Mouse (Mus musculus) midbrain, embryonic 15.5 days (tissue): ENCODE measurements around the gene Dcaf6. TPM values are rescaled to one million over a fixed set of nuclear protein-coding genes. Genes with fewer than 3 reads are reported as not detected.

Experiments used
- ATAC-seq: fragments of 200-750 bp; cut with Nextera tagmentation; replicated peaks from 2 replicates; pipeline ENCODE4 v1.8.0; 2017; ENCODE audit warnings: moderate TSS enrichment
- H3K27ac ChIP-seq: fragments of 300-500 bp; sonication (generic); 2 replicates; pipeline ENCODE4 v1.5.1; 2015; ENCODE audit warnings: mild to moderate bottlenecking, inconsistent platforms
- H3K27me3 ChIP-seq: fragments of 300-500 bp; sonication (generic); replicated peaks from 2 replicates; pipeline ENCODE4 v1.6.1; 2015; ENCODE audit warnings: inconsistent platforms
- H3K36me3 ChIP-seq: fragments of 300-500 bp; sonication (generic); replicated peaks from 2 replicates; pipeline ENCODE4 v1.6.1; 2015; ENCODE audit warnings: inconsistent platforms
- H3K4me1 ChIP-seq: fragments of 300-500 bp; sonication (generic); 2 replicates; pipeline ENCODE4 v1.6.1; 2015; ENCODE audit warnings: inconsistent platforms
- H3K4me2 ChIP-seq: fragments of 300-500 bp; sonication (generic); 2 replicates; pipeline ENCODE4 v1.6.1; 2015; ENCODE audit warnings: inconsistent platforms, mild to moderate bottlenecking, moderate library complexity
- H3K4me3 ChIP-seq: fragments of 300-500 bp; sonication (generic); 2 replicates; pipeline ENCODE4 v1.5.1; 2015; ENCODE audit warnings: mild to moderate bottlenecking, inconsistent platforms
- H3K9ac ChIP-seq: fragments of 300-500 bp; sonication (generic); 2 replicates; pipeline ENCODE4 v1.6.1; 2015; ENCODE audit warnings: mild to moderate bottlenecking, inconsistent platforms
- H3K9me3 ChIP-seq: fragments of 300-500 bp; sonication (generic); 2 replicates; pipeline ENCODE4 v1.6.1; 2016; ENCODE audit warnings: inconsistent platforms
- WGBS: fragments of 180-500 bp; shearing (Covaris S2); methylation state at CpG from one replicate; pipeline ENCODE4 v1.1.7; 2015; ENCODE audit warnings: mixed read lengths; 5-methylcytosine and 5-hydroxymethylcytosine counted together
- polyA plus RNA-seq: library from polyadenylated mRNA; unstranded; fragments of >200 nt; fragmentation: Nextera tagmentation; extraction: Ambion mirVana; gene quantifications from 2 replicates; pipeline ENCODE4 v1.2.1, GENCODE M21; 2015

Dcaf6 gene
- polyA plus RNA-seq, 1 experiment from 2014 or later = 16.7 TPM

DNA sequence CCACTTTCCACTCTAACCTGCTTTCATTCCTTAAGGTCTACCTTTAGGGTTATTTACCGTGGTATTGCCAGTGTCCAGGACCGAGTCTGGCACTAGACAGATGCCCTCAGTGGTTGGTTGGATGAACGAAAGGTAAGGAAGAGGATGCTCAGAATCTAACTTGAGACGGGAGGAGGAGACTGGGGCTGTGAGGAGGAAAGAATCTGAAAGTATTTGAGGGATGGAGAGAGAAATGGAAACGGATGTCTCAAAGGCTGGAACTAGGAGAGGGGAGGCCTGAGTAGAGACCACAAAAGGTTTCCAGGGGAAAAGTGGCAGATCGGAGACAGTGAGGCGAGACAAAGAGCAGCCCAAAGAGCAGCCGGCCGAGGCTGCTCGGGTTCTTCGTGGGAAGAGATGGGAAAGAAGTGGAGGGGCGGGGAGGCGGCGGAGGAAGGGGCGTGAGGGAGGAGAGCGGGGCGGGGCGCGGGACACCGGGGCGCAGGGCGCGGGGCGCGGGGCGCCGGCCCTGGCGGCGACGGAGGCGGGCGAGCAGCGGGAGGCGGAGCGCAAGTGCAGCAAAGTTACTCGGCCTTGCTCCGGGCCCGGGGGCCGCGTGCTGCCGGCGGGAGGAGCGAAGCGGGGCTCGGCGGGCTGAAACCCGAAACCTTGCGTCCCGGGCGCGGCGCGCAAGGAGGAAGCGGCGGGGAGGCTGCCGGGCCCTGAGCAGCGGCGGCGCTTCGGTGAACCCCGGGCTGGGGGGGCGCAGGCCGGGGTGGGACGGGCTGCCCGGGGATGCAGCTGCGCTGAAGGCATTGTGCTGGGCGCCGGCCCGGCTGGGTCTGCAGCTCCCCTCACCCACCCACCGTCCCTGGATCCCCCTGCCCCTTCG, 178.7 kb downstream of the Dcaf6 start:
- Histone ChIP-seq H3K27ac (peak overlapping the region; percentile 90), H3K4me2 (peak overlapping the region; percentile 71), H3K27me3 (no peaks in the 10 kb centered on the region), H3K9me3 (no peaks in the 10 kb centered on the region), H3K4me3 (peak overlapping the region; percentile 91), H3K9ac (peak overlapping the region; percentile 92), H3K36me3 (no peaks in the 10 kb centered on the region), H3K4me1 (peaks cover 37% of the 10 kb centered on the region)
- WGBS = 1% methylated on average over 32 of the region's 71 CpGs
- peak; percentile 86 for ATAC-seq

DNA sequence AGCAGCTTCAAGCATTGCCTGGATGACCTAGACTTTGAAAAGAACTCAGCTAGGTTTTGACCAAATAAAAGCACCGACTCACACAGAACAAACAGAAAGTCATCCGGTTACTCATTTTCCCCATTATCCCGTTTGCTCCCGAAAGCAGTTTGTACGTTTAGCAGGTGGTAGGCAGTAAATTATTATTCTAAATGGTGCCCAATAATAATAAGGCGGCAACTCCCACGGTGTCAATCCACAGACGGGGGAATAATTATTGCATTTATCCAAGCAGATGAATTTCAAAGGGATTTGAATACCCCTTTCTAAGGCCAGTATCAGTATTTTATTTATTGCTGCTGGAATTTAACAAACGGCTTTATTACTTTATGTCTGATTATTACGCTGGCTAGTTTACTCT, 179.5 kb downstream of the Dcaf6 start:
- no peak for ATAC-seq
- Histone ChIP-seq H3K9ac (peak overlapping the region; percentile 92), H3K27me3 (no peaks in the 10 kb centered on the region), H3K4me3 (peak overlapping the region; percentile 91), H3K4me1 (peaks cover 37% of the 10 kb centered on the region), H3K4me2 (peak overlapping the region; percentile 71), H3K27ac (peak overlapping the region; percentile 90), H3K9me3 (no peaks in the 10 kb centered on the region), H3K36me3 (no peaks in the 10 kb centered on the region)
- WGBS = 32% methylated on average over 10 of the region's 10 CpGs

Other genes with a start within 250 kb of the Dcaf6 start
- 150 and 153 TPM in 2 replicates for gene Tiprl, start 223.5 kb downstream of the Dcaf6 start, polyA plus RNA-seq
- gene Gpr161, start 164.7 kb downstream of the Dcaf6 start, polyA plus RNA-seq = 4.4 and 4.5 TPM in 2 replicates
- gene Mpc2, start 162 bp upstream of the Dcaf6 start, polyA plus RNA-seq = 175 and 185 TPM in 2 replicates
- 0.09 and 0.28 TPM in 2 replicates for gene Adcy10, start 24.7 kb upstream of the Dcaf6 start, polyA plus RNA-seq
- 156 and 168 TPM in 2 replicates for gene Mpzl1, start 174.1 kb upstream of the Dcaf6 start, polyA plus RNA-seq
- gene Rcsd1, start 249.3 kb upstream of the Dcaf6 start, polyA plus RNA-seq = 9.6 and 10.2 TPM in 2 replicates